Mouse (Mus musculus) bone marrow macrophage, adult 2 months (primary cell): ENCODE results near the gene Ccm2.

Experiments
- CTCF ChIP-seq: IDR thresholded peaks from 2 replicates; pipeline ENCODE4 v1.5.1; 2012; ENCODE audit warnings: low read depth, mild to moderate bottlenecking, low read length, moderate library complexity
- POLR2A ChIP-seq: IDR thresholded peaks from 2 replicates; pipeline ENCODE4 v1.6.1; 2012; ENCODE audit warnings: mild to moderate bottlenecking, low read depth, low read length, borderline replicate concordance

DNA sequence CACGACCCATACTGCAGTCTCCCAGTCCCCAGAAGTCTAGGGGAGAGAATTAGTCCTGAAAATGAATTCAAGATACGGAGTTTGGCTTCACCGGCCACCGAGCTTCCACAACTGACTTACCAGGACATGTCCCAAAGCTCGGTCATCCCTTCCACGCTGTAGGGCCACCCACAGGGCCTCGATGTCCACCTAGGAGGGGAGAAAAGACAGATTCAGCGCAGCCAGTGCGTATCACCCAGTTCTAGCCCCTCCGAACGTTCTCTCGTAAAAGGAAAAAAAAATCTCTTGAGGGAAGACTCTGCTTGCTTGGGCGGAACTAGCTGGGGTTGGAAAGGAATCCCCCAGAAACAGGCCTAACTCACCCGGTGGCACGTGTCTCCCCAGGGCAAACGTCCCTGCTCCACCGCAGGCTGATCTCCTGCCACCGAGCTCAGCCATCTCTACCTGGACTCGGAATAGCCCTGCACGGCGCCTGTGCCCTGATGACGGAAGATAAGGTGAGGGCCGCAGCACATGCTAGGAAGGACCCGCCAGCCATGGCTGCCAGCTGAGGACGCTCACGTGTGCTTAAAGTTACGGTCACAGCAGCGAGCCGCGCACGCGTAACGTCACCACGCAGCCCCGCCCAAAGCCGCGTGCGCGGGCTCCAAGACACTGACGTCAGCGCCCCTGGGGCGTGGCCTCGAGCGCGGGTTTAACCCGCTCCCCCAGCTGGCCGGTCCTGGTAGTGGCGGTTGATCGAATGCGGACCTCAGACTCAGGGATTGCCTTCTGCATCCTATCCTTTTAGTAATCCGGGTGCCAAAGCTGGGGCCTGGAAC, 18.3 kb upstream of the Ccm2 start:
- TF ChIP-seq CTCF (no peak), POLR2A (no peak)
